Mouse (Mus musculus) thymus, adult 2 months (tissue): Measurements from ENCODE around the gene Gan.

Experiments
- CTCF ChIP-seq: fragments of 200-500 bp; IDR thresholded peaks from 2 replicates; pipeline ENCODE4 v1.5.1; 2012; ENCODE audit warnings: mild to moderate bottlenecking, control low read depth, low read length, moderate library complexity, borderline replicate concordance; ENCODE audit not compliant: control insufficient read depth, poor library complexity, insufficient read depth; ENCODE audit errors: extremely low read depth
- POLR2A ChIP-seq: fragments of 200-500 bp; IDR thresholded peaks from 2 replicates; pipeline ENCODE4 v1.6.1; 2012; ENCODE audit warnings: mild to moderate bottlenecking, low read length, control low read depth, moderate library complexity; ENCODE audit not compliant: control insufficient read depth, poor library complexity, insufficient read depth; ENCODE audit errors: extremely low read depth

DNA sequence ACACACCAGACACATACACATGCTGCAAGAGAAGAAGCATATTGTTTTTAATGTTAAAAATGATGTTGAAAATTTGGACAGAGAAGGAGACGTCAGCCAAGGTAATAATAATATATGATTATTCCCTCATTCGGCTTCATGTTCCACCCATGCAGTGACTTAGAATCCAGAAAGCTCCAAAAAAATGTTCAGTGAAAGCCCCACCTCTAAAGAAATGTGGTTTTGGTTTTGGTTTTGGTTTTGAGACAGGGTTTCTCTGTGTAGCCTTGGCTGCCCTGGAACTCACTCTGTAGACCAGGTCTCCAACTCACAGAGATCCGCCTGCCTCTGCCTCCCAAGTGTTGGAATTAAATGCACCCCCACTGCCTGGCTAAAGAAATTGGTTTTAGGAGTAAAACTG is 32.1 kb upstream of the Gan start:
- TF ChIP-seq POLR2A (no peak), CTCF (no peak)
